Mouse (Mus musculus): ENCODE data around the gene Sgsm2.

Sgsm2 gene

GRCm38 (mm10) chr11:74839860-74840715 is 56.8 kb downstream of the Sgsm2 start:
- no peak for DNase-seq

GRCm38 (mm10) chr11:74838971-74839370 is 57.9 kb downstream of the Sgsm2 start:
- DNase-seq: peak; percentile 92

- peak; percentile 97 for DNase-seq
These were observed 58.4 kb downstream of the Sgsm2 start for GRCm38 (mm10) chr11:74838441-74838840.

DNA sequence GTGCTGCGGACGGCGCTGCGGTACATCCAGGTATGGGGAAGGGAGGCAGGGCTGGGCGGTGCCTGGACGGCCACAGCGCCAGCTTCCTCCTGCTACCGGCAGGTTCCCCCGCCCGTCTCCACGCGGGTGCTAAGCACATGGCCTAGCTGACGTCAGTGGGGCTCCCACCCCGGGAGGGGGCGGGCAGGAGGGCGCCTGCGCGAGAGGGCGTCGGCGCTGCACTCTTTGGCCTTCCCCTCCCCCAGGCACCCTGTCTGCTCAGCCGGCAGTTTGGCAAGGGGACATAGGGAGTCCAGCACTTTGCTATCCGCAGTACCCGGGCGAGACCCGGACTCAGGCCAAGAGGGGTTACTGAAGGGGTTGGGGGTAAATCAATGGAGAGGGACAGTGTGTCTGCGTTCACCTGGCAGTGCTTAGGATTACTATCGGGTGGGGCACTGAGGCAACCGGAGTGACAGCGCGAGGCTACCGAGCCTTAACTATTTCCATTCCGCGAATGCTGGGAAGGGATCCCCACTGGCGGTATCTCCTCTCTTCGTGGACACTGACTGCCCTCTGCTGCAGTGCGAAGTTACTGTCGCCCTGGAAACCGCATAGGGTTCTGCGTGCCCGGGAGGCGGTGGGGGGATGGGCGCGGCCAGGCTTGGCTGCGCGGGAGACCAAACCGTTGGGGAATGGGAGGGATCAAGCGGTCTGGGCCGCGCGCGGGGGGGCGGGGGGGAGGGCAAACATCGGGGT is 59.0 kb downstream of the Sgsm2 start:
- peak; percentile 97 for DNase-seq

- no peak for DNase-seq
These were observed 59.7 kb downstream of the Sgsm2 start for GRCm38 (mm10) chr11:74837056-74837693.

GRCm38 (mm10) chr11:74836225-74837055 is 60.4 kb downstream of the Sgsm2 start:
- DNase-seq: no peak

DNA sequence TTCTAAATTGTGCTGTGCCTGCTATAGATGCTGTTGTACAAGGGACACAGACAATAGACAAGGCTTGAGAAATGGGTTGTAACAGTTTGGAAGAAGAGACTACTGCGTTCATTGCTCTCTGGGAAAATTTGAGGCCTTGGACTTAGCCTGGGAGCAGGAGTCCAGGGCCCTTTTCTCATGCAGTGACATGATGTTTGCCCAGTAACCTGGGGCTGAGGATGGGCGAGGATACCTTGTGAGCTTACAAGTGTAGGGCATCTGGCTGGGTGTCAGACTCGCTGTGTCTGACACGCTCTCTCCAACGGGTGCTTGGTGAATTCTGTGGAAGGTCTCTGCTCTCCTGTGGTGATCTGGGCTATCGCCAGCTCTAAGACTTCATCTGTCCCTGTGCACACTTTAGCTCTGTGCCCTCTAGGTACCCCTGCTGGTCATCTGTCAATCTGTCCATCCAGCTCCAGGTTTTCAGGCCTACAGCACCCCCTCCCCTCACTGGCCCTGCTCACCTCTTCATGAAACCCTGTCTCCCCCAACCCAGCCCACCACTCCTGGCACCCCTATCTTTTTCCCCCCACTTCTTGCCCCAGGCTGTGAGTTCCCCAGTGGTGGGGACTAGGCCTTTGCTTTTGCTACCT is 61.2 kb downstream of the Sgsm2 start:
- no peak for DNase-seq

DNA sequence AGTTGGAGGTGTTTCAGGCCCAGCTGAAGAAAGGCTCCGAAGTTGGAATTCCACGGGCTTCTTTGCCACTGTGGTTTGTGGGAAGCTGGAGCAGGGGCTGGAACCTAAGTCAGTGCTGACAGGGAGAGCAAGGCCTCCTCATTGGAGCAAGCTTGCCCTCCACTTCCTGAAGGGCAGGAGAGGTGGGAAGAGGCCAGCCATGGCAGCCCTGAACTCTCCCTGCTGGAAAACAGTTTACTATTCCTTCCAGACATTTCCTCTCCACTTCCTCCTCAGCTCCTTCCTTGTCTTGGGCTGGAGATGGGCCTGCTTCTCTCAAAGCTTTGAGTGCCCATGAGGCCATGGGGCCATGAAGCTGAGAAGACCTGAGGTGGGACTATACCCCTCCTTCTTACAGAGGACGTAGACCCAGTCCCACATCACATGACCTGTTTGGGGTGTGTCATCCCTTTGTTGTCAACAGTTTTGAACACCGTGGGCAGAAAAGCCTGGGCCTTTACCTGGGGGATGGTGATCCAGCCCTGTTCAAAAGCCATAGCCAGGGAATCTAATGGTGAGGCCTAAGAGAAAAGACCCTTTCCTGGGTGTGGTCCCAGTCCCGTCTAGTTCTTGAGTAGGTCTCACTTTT is 62.1 kb downstream of the Sgsm2 start:
- DNase-seq: no peak

DNA sequence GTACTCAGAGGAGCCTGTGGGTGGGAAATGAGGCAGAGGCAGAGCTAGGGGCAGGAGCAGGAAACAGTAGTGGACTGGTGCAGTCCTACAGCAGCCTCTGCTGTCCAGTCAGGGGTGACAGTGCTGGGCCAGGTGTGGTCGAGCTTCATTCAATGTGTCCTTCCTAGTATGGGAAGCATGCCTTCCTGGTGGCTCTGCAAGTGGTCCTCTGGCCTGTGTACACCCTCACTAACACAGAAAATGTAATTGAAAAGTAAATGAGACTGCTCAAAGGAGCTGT is 62.6 kb downstream of the Sgsm2 start:
- no peak for DNase-seq

GRCm38 (mm10) chr11:74833536-74834358 is 63.1 kb downstream of the Sgsm2 start:
- no peak for DNase-seq

GRCm38 (mm10) chr11:74832503-74833143 is 64.2 kb downstream of the Sgsm2 start:
- DNase-seq: peak; percentile 76

GRCm38 (mm10) chr11:74831606-74832451 is 65.0 kb downstream of the Sgsm2 start:
- DNase-seq: peak; percentile 100

DNA sequence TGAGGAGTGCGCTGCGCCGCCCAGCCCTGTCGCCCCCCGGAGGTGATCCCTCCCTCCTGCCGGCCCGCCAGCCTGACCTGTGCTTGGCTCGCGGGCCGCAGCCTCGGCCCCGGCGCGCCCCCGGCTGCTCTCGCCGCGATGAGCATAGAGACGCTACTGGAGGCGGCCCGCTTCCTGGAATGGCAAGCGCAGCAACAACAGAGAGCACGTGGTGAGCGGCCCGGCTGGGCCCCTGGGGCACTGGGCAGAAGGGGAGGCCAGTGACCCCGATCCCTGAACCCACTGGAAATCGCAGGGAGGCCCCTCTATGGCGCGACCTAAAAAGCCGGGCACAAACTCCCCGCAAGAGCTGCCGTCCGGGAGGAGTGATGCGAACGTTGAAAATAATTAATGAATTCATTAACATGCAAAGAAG is 65.7 kb downstream of the Sgsm2 start:
- peak; percentile 75 for DNase-seq

DNA sequence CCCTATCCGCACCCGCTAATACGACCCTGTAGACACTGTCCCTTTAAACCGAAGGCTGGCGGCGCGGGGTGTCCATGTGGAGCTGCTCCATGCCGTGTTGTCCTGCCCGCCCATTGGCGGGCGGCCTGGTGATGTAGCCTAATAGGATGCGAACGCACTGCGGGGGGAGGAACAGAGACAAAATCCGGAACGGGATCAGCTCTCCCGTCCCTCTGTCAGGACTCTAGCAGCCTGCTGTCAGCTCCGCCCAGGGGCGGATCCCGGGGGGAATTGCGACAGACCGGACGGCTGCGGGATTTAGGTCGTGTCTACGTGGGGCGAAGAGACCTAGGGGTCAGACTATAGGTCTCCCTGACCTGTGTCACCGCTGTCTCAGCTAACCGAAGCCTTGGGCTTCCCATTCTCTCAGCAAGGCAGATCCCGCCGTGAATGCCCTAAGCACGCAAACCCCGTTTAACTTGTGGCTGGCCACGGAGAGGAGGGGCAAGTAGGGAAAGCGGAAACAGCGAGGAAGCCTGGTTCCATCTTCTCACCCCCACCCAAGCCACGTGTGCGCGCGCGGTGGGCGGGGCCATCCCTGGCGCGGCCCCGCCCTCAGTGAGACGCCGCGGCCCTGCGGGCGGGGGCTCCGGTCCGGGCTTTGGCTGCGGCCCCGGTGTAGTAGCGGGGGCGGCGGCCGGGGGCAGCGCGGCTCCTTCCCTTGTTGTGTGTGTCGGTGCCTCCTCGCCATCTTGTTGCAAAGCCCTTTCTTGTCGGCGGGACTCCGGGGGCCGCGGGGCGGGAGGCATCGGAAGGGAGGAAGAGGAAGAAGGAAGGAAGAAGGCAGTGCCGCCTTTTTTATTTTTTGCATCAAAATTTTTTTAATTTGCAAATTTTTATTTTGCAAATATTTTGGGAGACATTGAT is 66.4 kb downstream of the Sgsm2 start, which contains the start of gene Mnt:
Gene Mnt, plus strand, starts transcription at position 665 of the 906 bp plus-strand sequence.
- peak; percentile 100 for DNase-seq

DNA sequence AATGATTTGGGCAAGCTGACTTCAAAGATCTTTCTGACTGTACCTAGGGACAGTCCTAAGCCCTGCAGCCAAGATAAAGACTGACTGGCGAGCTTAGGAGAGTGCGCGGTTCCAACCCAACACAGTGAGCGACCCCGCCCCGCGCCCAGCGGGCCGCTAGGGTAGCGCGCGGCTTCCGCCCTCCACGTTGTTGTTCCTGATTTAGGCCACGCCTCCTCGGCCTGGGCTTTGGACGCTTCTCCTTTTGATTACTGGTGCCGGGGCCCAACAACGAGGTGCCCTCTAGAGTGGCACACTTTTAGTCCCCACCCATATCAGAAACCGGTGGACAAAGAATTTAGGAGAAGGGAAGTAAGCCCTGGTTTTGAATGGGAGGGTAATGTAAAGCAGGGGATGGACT is 67.0 kb downstream of the Sgsm2 start:
- DNase-seq: peak; percentile 91

- no peak for DNase-seq
These were observed 67.8 kb downstream of the Sgsm2 start for GRCm38 (mm10) chr11:74828965-74829550.

GRCm38 (mm10) chr11:74828404-74828931 is 68.4 kb downstream of the Sgsm2 start:
- DNase-seq: no peak
